Mouse (Mus musculus) forebrain, embryonic 13.5 days (tissue): ENCODE data around the gene 5430419D17Rik. TPM values are rescaled to one million over a fixed set of nuclear protein-coding genes. Genes with fewer than 3 reads are reported as not detected.

Experiments
- ATAC-seq: fragments of 200-750 bp; cut with Nextera tagmentation; 2 replicates; pipeline ENCODE4 v1.8.0; 2017
- H3K27ac ChIP-seq: fragments of 300-500 bp; sonication (generic); 2 replicates; pipeline ENCODE4 v1.5.1; 2015; ENCODE audit warnings: inconsistent platforms, mild to moderate bottlenecking, moderate library complexity
- H3K27me3 ChIP-seq: fragments of 300-500 bp; sonication (generic); 2 replicates; pipeline ENCODE4 v1.6.1; 2015; ENCODE audit warnings: mild to moderate bottlenecking, inconsistent platforms
- H3K36me3 ChIP-seq: fragments of 300-500 bp; sonication (generic); 2 replicates; pipeline ENCODE4 v1.6.1; 2015; ENCODE audit warnings: mild to moderate bottlenecking, inconsistent platforms; ENCODE audit not compliant: poor library complexity, severe bottlenecking
- H3K4me1 ChIP-seq: fragments of 300-500 bp; sonication (generic); 2 replicates; pipeline ENCODE4 v1.6.1; 2015; ENCODE audit warnings: inconsistent platforms
- H3K4me2 ChIP-seq: fragments of 300-500 bp; sonication (generic); 2 replicates; pipeline ENCODE4 v1.6.1; 2015; ENCODE audit warnings: inconsistent platforms, mild to moderate bottlenecking, moderate library complexity
- H3K4me3 ChIP-seq: fragments of 300-500 bp; sonication (generic); 2 replicates; pipeline ENCODE4 v1.5.1; 2015; ENCODE audit warnings: mild to moderate bottlenecking, inconsistent platforms
- H3K9ac ChIP-seq: fragments of 300-500 bp; sonication (generic); 2 replicates; pipeline ENCODE4 v1.6.1; 2015; ENCODE audit warnings: mild to moderate bottlenecking, inconsistent platforms
- H3K9me3 ChIP-seq: fragments of 300-500 bp; sonication (generic); replicated peaks from 2 replicates; pipeline ENCODE4 v1.6.1; 2016; ENCODE audit warnings: inconsistent platforms
- whole genome bisulfite sequencing: fragments of 180-500 bp; shearing (Covaris S2); methylation state at CpG from one replicate; pipeline ENCODE4 v1.1.7; 2015; 5-methylcytosine and 5-hydroxymethylcytosine counted together
- polyA plus RNA-seq: library from polyadenylated mRNA; unstranded; fragments of >200 nt; fragmentation: Nextera tagmentation; extraction: Ambion mirVana; gene quantifications from 2 replicates; pipeline ENCODE4 v1.2.1, GENCODE M21; 2015

5430419D17Rik gene
- polyA plus RNA-seq, 1 experiment from 2014 or later: not detected

DNA sequence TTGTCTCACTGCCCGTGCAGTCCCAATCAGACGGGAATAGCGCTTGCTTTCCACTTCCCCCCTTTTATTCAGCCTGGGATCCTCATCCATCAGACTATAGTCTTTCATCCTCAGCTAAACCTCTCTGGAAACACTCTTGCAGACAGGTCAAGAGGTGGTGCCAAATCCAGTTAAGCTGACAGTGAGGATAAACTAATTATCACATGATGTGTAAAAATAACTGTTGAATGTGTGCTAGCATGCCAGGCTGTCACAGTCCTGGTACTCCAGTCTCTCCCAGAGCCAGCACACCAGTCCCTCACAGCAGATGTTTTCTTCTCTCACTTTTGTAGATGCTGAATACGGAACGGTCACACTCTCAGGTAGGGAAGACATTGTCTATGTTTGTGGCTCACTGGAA, 48.9 kb downstream of the 5430419D17Rik start:
- H3K4me2 ChIP-seq: no peak overlapping the region
- H3K4me1 ChIP-seq: no peaks in the 10 kb centered on the region
- no peak for ATAC-seq
- no peak overlapping the region for H3K4me3 ChIP-seq
- H3K36me3 ChIP-seq: no peaks in the 10 kb centered on the region
- no peaks in the 10 kb centered on the region for H3K27me3 ChIP-seq
- no peak overlapping the region for H3K27ac ChIP-seq
- no peak overlapping the region for H3K9ac ChIP-seq
- H3K9me3 ChIP-seq: no peaks in the 10 kb centered on the region
- WGBS: 79% methylated on average over 5 of the region's 5 CpGs

DNA sequence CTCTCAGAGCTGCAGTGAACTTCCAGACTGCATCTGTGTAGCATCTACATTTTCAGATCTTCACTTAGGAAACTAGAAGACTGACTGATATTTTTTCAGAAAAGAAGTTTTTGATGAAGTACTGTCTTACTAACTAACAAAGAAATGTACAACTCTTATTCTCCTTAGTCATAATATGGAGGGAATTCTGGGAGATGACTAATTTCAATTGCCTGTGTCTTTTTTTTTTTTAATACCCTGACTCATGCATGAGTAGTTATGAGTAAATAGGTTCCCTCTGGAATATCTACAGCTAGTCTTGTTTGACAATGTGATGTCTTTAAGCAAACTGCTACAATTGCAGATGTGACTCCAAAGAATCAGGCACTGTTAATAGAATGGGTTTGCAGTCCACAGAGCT, 61.9 kb downstream of the 5430419D17Rik start:
- Histone ChIP-seq H3K27ac (no peak overlapping the region), H3K27me3 (no peaks in the 10 kb centered on the region), H3K9me3 (no peaks in the 10 kb centered on the region), H3K4me1 (no peaks in the 10 kb centered on the region), H3K36me3 (no peaks in the 10 kb centered on the region), H3K4me3 (no peak overlapping the region), H3K4me2 (no peak overlapping the region), H3K9ac (no peak overlapping the region)
- ATAC-seq: no peak

DNA sequence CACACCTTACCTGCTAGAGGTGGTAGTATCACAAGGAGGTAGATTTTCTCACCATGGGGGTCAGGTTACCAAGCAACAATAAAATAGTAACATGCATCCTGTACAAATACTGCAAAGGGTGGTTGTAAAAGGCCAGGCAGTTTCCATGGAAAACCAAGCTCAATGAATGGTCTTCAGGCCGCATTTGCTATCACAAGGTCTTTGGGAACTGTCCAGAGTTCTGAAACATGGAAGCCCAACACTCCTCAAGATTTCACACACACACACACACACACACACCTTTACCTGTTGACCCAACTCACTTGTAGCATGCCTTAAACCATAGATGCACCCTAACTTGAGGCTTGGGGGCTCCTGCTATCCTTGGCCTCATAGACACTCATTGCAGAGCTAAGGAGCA, 70.8 kb downstream of the 5430419D17Rik start:
- 25% methylated on average over 1 of the region's 1 CpGs for WGBS
- Histone ChIP-seq H3K27ac (no peak overlapping the region), H3K36me3 (no peaks in the 10 kb centered on the region), H3K9ac (no peak overlapping the region), H3K4me1 (no peaks in the 10 kb centered on the region), H3K4me2 (no peak overlapping the region), H3K4me3 (no peak overlapping the region), H3K9me3 (no peaks in the 10 kb centered on the region), H3K27me3 (no peaks in the 10 kb centered on the region)
- no peak for ATAC-seq

DNA sequence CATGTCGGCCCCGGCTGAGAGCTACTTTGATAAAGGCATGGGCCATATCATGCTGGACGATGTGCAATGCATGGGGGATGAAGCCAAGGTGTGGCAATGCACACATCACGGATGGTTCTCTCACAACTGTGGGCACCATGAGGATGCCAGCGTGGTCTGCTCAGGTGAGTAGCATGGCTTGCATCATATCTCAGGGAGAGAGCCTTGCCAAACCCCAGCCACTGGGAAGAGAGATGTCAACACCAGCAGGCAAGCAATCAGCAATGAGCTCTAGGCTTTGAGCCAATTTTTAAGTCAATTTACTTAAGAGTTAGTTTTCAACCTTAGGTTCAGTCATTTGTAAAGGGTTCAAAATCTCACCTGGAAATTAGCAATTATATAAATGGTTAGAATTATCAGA, 82.6 kb downstream of the 5430419D17Rik start:
- ATAC-seq: no peak
- 92% methylated on average over 5 of the region's 5 CpGs for WGBS
- H3K27me3 ChIP-seq: no peaks in the 10 kb centered on the region

DNA sequence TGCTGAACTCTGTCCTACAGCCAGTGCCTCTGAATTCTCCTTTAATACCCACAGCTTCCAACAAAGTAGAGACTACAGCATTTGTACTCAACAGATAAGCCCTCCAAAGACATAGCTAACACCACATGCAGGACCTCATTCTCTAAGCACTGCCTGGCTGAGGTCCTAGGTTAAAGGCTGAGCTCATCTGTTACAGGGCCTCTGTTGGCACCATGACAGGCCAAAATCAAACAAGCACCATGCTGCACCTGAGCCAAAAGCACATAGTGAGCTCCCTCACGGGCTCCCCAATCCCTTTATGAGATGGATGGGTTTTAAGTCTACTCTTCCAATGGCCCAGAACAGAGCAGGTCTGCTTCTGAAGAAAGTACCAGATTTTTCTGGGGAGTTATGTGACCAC, 83.1 kb downstream of the 5430419D17Rik start:
- H3K36me3 ChIP-seq: no peaks in the 10 kb centered on the region
- no peak overlapping the region for H3K4me3 ChIP-seq
- no peak for ATAC-seq
- no peaks in the 10 kb centered on the region for H3K4me1 ChIP-seq
- no peaks in the 10 kb centered on the region for H3K27me3 ChIP-seq
- WGBS: 68% methylated on average over 1 of the region's 1 CpGs
- H3K4me2 ChIP-seq: no peak overlapping the region
- H3K27ac ChIP-seq: no peak overlapping the region
- H3K9ac ChIP-seq: no peak overlapping the region
- H3K9me3 ChIP-seq: no peaks in the 10 kb centered on the region

More for the DNA sequence above, 82.6 kb downstream of the 5430419D17Rik start:
- no peak overlapping the region for H3K4me2 ChIP-seq
- H3K27ac ChIP-seq: no peak overlapping the region
- no peak overlapping the region for H3K9ac ChIP-seq
- H3K4me3 ChIP-seq: no peak overlapping the region
- no peaks in the 10 kb centered on the region for H3K9me3 ChIP-seq
- no peaks in the 10 kb centered on the region for H3K4me1 ChIP-seq
- H3K36me3 ChIP-seq: no peaks in the 10 kb centered on the region

DNA sequence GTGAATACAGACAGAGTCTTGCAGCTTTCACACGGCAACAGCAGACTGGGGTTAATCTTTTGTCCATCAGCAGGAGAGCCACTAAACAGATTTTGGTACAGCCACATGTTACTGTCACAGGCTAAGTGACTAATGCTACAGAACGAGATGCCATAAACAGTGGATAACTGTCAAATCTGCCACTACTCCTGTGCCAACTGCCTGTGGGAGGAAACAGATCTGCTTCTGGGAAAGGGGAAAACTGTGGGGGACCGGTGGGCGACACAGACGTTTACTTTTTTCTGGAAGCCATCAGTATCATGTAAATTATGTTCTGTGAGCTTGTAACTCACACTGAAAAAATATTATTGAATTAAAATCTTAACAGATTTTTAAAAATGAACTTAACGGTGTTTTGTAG, 86.7 kb downstream of the 5430419D17Rik start:
- no peaks in the 10 kb centered on the region for H3K36me3 ChIP-seq
- H3K4me2 ChIP-seq: no peak overlapping the region
- no peaks in the 10 kb centered on the region for H3K9me3 ChIP-seq
- H3K27ac ChIP-seq: no peak overlapping the region
- H3K4me3 ChIP-seq: no peak overlapping the region
- ATAC-seq: no peak
- no peaks in the 10 kb centered on the region for H3K27me3 ChIP-seq
- H3K4me1 ChIP-seq: no peaks in the 10 kb centered on the region
- no peak overlapping the region for H3K9ac ChIP-seq
- WGBS: 64% methylated on average over 6 of the region's 6 CpGs

DNA sequence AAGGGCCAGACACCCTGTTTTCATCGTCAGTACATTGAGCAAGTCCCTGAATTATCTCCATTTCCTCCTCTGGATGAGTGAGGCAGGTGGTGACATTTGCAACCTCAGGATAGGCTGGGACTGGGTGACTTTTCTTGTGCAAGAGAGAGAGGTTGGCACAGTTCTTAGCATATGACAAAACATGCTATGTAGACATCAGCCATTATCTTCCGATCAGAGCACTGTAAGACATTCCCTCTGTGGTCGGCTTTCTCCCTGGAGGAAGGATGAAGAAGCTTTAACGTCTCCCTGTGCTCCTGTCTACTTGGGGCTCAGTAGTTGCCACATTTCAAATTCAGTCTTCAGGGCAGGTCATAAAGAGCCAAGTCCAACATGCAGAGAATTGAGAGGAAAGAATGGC, 90.0 kb downstream of the 5430419D17Rik start:
- 91% methylated on average over 4 of the region's 4 CpGs for WGBS
- Histone ChIP-seq H3K36me3 (no peaks in the 10 kb centered on the region), H3K4me2 (no peak overlapping the region), H3K9me3 (no peaks in the 10 kb centered on the region), H3K27me3 (no peaks in the 10 kb centered on the region), H3K4me3 (no peak overlapping the region), H3K27ac (no peak overlapping the region), H3K4me1 (no peaks in the 10 kb centered on the region), H3K9ac (no peak overlapping the region)
- no peak for ATAC-seq

DNA sequence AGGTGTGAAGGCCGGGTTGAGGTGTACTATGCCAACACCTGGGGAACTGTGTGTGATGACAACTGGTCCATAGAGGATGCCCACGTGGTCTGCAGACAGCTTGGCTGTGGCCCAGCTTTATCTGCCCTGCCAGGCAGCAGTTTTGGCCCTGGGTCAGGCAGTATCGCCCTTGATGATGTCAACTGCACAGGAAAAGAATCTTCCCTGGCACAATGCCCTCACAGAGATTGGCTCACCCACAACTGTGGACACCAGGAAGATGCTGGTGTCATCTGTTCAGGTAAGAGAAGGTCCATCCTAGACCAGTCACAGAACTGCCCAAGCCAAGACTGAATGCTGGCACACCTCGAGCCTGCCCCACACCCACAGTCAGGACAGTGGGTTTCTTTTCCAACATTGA, 91.6 kb downstream of the 5430419D17Rik start:
- H3K27me3 ChIP-seq: no peaks in the 10 kb centered on the region
- ATAC-seq: no peak
- no peaks in the 10 kb centered on the region for H3K36me3 ChIP-seq
- H3K4me3 ChIP-seq: no peak overlapping the region
- H3K4me2 ChIP-seq: no peak overlapping the region
- no peaks in the 10 kb centered on the region for H3K4me1 ChIP-seq
- 72% methylated on average over 4 of the region's 4 CpGs for WGBS
- no peak overlapping the region for H3K27ac ChIP-seq
- no peak overlapping the region for H3K9ac ChIP-seq
- no peaks in the 10 kb centered on the region for H3K9me3 ChIP-seq

DNA sequence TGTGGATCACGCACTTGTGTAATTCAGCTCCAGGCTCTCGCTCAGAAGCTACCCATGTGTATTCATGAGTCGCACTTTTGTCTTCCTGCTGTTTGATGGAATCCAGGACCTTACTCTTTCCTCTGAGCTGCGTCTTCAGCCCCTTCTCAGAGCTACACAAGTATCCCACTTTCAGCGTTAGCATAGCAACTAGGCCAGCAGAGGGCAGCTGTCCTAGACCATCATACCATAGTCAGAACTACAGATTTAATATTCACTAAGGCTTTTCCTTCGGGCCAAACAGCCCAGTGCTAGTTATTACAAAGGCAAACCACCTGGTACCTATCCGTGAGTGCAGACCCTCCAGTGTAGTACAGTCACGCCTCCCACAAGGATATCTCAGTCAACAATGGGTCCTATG, 122.9 kb downstream of the 5430419D17Rik start:
- no peaks in the 10 kb centered on the region for H3K9me3 ChIP-seq
- H3K27me3 ChIP-seq: no peaks in the 10 kb centered on the region
- no peak for ATAC-seq
- no peak overlapping the region for H3K27ac ChIP-seq
- no peaks in the 10 kb centered on the region for H3K4me1 ChIP-seq
- H3K4me2 ChIP-seq: no peak overlapping the region
- WGBS: 80% methylated on average over 8 of the region's 8 CpGs
- H3K36me3 ChIP-seq: no peaks in the 10 kb centered on the region
- no peak overlapping the region for H3K9ac ChIP-seq
- no peak overlapping the region for H3K4me3 ChIP-seq

DNA sequence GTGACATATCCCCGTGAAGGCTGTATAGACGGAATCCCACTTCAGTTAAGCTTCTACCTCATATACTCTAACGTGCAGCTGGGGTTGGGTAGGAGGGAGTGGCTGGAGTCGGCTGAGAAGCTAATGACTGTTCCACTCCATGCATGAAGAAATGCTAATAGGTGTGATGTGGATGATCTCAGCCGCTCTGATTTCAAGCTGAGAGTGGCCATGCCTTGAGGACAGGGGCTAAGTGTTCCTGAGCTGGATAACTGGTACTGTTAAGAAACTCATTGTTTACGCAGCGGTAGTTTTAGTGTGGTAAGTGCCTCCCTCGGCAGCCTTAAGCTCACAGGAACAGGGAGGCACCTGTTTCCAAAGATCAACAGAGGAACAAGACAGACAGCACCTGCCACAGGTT, 129.1 kb downstream of the 5430419D17Rik start:
- no peak for ATAC-seq
- Histone ChIP-seq H3K27ac (no peak overlapping the region), H3K27me3 (no peaks in the 10 kb centered on the region), H3K36me3 (no peaks in the 10 kb centered on the region), H3K4me2 (no peak overlapping the region), H3K4me1 (no peaks in the 10 kb centered on the region), H3K4me3 (no peak overlapping the region), H3K9ac (no peak overlapping the region), H3K9me3 (no peaks in the 10 kb centered on the region)
- WGBS: 87% methylated on average over 8 of the region's 8 CpGs

DNA sequence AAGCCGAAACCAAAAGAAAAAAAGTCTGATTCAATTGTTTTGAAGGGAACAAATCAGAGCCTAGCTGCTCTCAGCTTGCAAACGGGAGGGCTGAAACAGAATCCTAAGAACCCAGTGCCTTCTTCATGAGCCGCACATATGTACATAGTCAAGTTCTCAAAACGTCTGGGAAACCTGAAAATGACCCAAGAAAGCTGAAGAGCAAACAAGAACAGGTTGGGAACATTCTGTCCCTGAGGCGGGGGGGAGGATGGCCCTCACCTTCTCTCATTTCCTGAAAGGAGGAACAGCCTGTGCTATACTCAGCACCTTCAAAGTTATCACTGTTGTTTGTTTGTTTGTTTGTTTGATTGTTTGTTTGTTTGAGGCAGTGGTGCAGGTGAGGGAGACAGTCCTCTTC, 132.5 kb downstream of the 5430419D17Rik start:
- Histone ChIP-seq H3K27ac (no peak overlapping the region), H3K4me2 (no peak overlapping the region), H3K4me1 (no peaks in the 10 kb centered on the region), H3K36me3 (no peaks in the 10 kb centered on the region), H3K9ac (no peak overlapping the region), H3K4me3 (no peak overlapping the region), H3K9me3 (no peaks in the 10 kb centered on the region), H3K27me3 (no peaks in the 10 kb centered on the region)
- ATAC-seq: no peak
- WGBS: 85% methylated on average over 5 of the region's 5 CpGs

DNA sequence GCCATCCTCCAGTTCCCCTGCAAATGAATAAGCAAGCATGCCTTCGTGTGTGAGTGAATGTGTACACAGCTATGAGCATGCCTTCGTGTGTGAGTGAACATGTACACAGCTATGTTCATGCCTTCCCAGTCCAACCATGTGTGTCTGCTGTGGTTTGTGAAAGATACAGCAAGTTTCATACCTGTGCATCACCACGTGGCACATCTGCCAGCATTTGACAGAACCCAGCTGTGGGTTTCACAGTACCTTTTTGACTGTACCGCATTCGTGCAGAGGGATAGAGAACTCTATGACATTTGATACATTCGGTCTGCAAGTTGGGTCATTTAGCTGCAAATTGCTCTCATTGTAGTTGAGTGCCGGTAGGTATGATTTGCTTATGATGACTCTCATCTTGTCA, 140.3 kb downstream of the 5430419D17Rik start:
- H3K9me3 ChIP-seq: no peaks in the 10 kb centered on the region
- no peak overlapping the region for H3K9ac ChIP-seq
- H3K4me1 ChIP-seq: no peaks in the 10 kb centered on the region
- H3K27ac ChIP-seq: no peak overlapping the region
- no peak for ATAC-seq
- no peaks in the 10 kb centered on the region for H3K36me3 ChIP-seq
- no peak overlapping the region for H3K4me3 ChIP-seq
- 90% methylated on average over 7 of the region's 7 CpGs for WGBS
- no peak overlapping the region for H3K4me2 ChIP-seq
- no peaks in the 10 kb centered on the region for H3K27me3 ChIP-seq

DNA sequence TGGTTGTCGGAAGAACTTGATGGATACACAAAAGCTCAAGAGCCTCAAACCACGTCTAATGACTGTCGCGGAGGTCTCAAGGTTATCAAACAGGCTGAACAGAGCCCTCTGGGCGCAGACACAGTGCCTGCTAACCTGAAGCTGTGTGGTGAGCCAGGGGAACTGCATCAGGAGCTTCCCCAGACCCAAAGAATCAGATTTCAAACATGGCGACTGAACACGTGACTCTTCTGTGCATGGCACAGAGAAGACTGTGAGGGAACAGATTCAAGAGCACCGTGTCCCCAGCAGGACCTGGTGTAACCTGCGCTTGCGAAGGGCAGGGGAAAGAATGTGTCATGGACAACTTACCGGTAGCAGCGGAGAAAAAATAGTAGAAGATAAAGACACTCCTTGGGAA, 143.4 kb downstream of the 5430419D17Rik start:
- 80% methylated on average over 12 of the region's 12 CpGs for WGBS
- no peak overlapping the region for H3K4me3 ChIP-seq
- no peak for ATAC-seq
- H3K4me2 ChIP-seq: no peak overlapping the region
- H3K27ac ChIP-seq: no peak overlapping the region
- H3K9ac ChIP-seq: no peak overlapping the region
- no peaks in the 10 kb centered on the region for H3K27me3 ChIP-seq
- no peaks in the 10 kb centered on the region for H3K36me3 ChIP-seq
- H3K9me3 ChIP-seq: no peaks in the 10 kb centered on the region
- H3K4me1 ChIP-seq: no peaks in the 10 kb centered on the region
